8 mouse cellular contexts compared by ENCODE assay signal in genomic region chr2:34249961-34250658, GRCm38 (mm10).
DNase-seq lines count a peak whose midpoint lies in the region; ATAC-seq and TF ChIP-seq lines count a peak whose summit lies in the region.

No protein-coding gene starts in this region.

- no peaks in the 10 kb centered on the region for H3K9me3 ChIP-seq in E14TG2a.4 (ENCODE audit: low read length)
- no peaks in the 10 kb centered on the region for H3K9me3 ChIP-seq in forebrain, embryonic 14.5 days (replicated peaks; ENCODE audit: control insufficient read depth, low read length)
- H3K9me3 ChIP-seq in liver, embryonic 11.5 days (ENCODE audit: control insufficient read depth, low read length), result no peaks in the 10 kb centered on the region

- peak overlapping the region; percentile 80 for H3K4me3 ChIP-seq in E14TG2a.4 (replicated peaks; ENCODE audit: low read length)
- H3K4me3 ChIP-seq in forebrain, embryonic 14.5 days (ENCODE audit: low read depth, low read length), result peak overlapping the region; percentile 34
- H3K4me3 ChIP-seq in liver, embryonic 11.5 days (ENCODE audit: low read depth, low read length), result peak overlapping the region; percentile 57

- peak; percentile 82 for DNase-seq in heart, adult 11 months
- DNase-seq in heart, adult 9 months (ENCODE audit: low spot score in 2 of 2), result no peak
- peak; percentile 56 for DNase-seq in forebrain, embryonic 14.5 days (ENCODE audit: low spot score)
- DNase-seq in liver, embryonic 11.5 days (ENCODE audit: low spot score), result no peak
- DNase-seq in MN1 (ENCODE audit: low spot score), result no peak
- DNase-seq in spleen, postnatal 14 days (ENCODE audit: low spot score in 2 of 2), result no peak
- no peak for DNase-seq in retina, postnatal 1 day

- ATAC-seq in forebrain, embryonic 14.5 days, result peak; percentile 66
- no peak for ATAC-seq in liver, embryonic 11.5 days (replicated peaks; ENCODE audit: low FRiP score)

- H3K4me1 ChIP-seq in E14TG2a.4 (replicated peaks; ENCODE audit: low read depth, low read length), result peaks cover 15% of the 10 kb centered on the region
- peaks cover 16% of the 10 kb centered on the region for H3K4me1 ChIP-seq in forebrain, embryonic 14.5 days (ENCODE audit: control insufficient read depth, insufficient read depth, low read length)
- H3K4me1 ChIP-seq in liver, embryonic 11.5 days (replicated peaks; ENCODE audit: control insufficient read depth, insufficient read depth, low read length), result peaks cover 6% of the 10 kb centered on the region; the same call in 1 of the 2 replicates

- no peak for TF ChIP-seq CTCF in E14TG2a.4 (conservative IDR thresholded peaks at IDR 0.05; ENCODE audit: low read length)

- peak overlapping the region; percentile 72 for H3K4me2 ChIP-seq in forebrain, embryonic 14.5 days (ENCODE audit: low read length)
- peak overlapping the region; percentile 87 for H3K4me2 ChIP-seq in liver, embryonic 11.5 days

- H3K9ac ChIP-seq in forebrain, embryonic 14.5 days (ENCODE audit: low read length), result peak overlapping the region; percentile 63
- H3K9ac ChIP-seq in liver, embryonic 11.5 days (ENCODE audit: low read depth, low read length), result peak overlapping the region; percentile 66

- 2% methylated on average over 18 of the region's 18 CpGs for WGBS in forebrain, embryonic 14.5 days
- 6% methylated on average over 18 of the region's 18 CpGs for WGBS in liver, embryonic 11.5 days

- H3K36me3 ChIP-seq in E14TG2a.4 (ENCODE audit: insufficient read depth, low read length), result no peaks in the 10 kb centered on the region
- no peaks in the 10 kb centered on the region for H3K36me3 ChIP-seq in forebrain, embryonic 14.5 days (ENCODE audit: control insufficient read depth, insufficient read depth, low read length)
- H3K36me3 ChIP-seq in liver, embryonic 11.5 days (ENCODE audit: control insufficient read depth, insufficient read depth, low read length), result no peaks in the 10 kb centered on the region

- H3K27ac ChIP-seq in forebrain, embryonic 14.5 days (ENCODE audit: low read depth, low read length), result peak overlapping the region; percentile 84
- H3K27ac ChIP-seq in liver, embryonic 11.5 days (ENCODE audit: low read depth, low read length), result no peak overlapping the region; the same call in 1 of the 2 replicates

- no peaks in the 10 kb centered on the region for H3K27me3 ChIP-seq in E14TG2a.4 (ENCODE audit: insufficient read depth, low read length)
- no peaks in the 10 kb centered on the region for H3K27me3 ChIP-seq in forebrain, embryonic 14.5 days (replicated peaks; ENCODE audit: control insufficient read depth, insufficient read depth, low read length)
- H3K27me3 ChIP-seq in liver, embryonic 11.5 days (replicated peaks; ENCODE audit: control insufficient read depth, insufficient read depth, low read length), result no peaks in the 10 kb centered on the region

Comparison
In these comparisons a context has a peak if more than half of its experiments do, and no peak if none do; other contexts are left out.
1. DNase-seq: peak in heart, adult 11 months (single experiment) and forebrain, embryonic 14.5 days (single experiment); none in heart, adult 9 months (0 of 2), liver, embryonic 11.5 days (single experiment), MN1 (single experiment), spleen, postnatal 14 days (0 of 2) and retina, postnatal 1 day (single experiment).
2. Peak in every context shown above with its lines, with median percentiles within 50 percentile points of each other: H3K4me3 ChIP-seq.